ENCODE assay signal across 17 mouse cellular contexts in genomic region chr15:89000367-89000766, GRCm38 (mm10). TPM values are rescaled to one million over a fixed set of nuclear protein-coding genes. Genes with fewer than 3 reads are reported as not detected.
ATAC-seq and TF ChIP-seq lines count a peak whose summit lies in the region.
"Had no signal": no experiment of that assay in that cellular context is flagged by ENCODE, and none has a peak within 500 bp of the region (broad histone marks: within the 10 kb centered on the region; RNA-seq: fewer than 3 reads in every experiment).

No protein-coding gene starts in this region.

- no peaks in the 10 kb centered on the region for H3K36me3 ChIP-seq in myocyte (ENCODE audit: control insufficient read depth, insufficient read depth)
- H3K36me3 ChIP-seq: G1E had no signal

- H3K4me2 ChIP-seq in myocyte (ENCODE audit: low read depth) = no peak overlapping the region

- no peaks in the 10 kb centered on the region for H3K79me2 ChIP-seq in myocyte (ENCODE audit: control insufficient read depth, insufficient read depth)

- H3K4me3 ChIP-seq in myocyte = no peak overlapping the region

- TF ChIP-seq POLR2A in myocyte (IDR thresholded peaks at IDR 0.05; ENCODE audit: insufficient read length, low read depth) = no peak

- H3K27me3 ChIP-seq in myocyte (ENCODE audit: control insufficient read depth, insufficient read depth, insufficient read length) = peaks cover 57% of the 10 kb centered on the region

- ATAC-seq in erythroblast, adult 5-6 weeks (replicated peaks; ENCODE audit: low FRiP score, poor library complexity, severe bottlenecking) = no peak
- ATAC-seq: activated CD4-positive, CD25-positive, alpha-beta regulatory T cell, adult 4 months; CD4-positive, CD25-positive, alpha-beta regulatory T cell, adult 4 months; Patski had no signal

- H3ac ChIP-seq in myocyte (ENCODE audit: control insufficient read depth, insufficient read length) = no peak overlapping the region

TF ChIP-seq in myocyte, 11 proteins besides CTCF, POLR2A, EP300 and RAD21:
- no peak for TF ChIP-seq TCF12 (IDR thresholded peaks at IDR 0.05; ENCODE audit: insufficient read depth, poor library complexity, severe bottlenecking)
- no peak for TF ChIP-seq MAX (IDR thresholded peaks at IDR 0.05; ENCODE audit: low read depth)
- peak in 2 of 3 experiments; percentile 57 to 66 for TF ChIP-seq MYOD1 (IDR thresholded peaks at IDR 0.05; ENCODE audit: control insufficient read depth in 1 of 3, insufficient read length in 2 of 3, low read depth in 2 of 3)
- no peak for TF ChIP-seq USF1 (IDR thresholded peaks at IDR 0.05; ENCODE audit: low read depth)
- TF ChIP-seq MYOG (IDR thresholded peaks at IDR 0.05; ENCODE audit: control insufficient read depth in 1 of 3, insufficient read depth in 1 of 3, insufficient read length in 2 of 3, low read depth in 2 of 3) = peak in 2 of 3 experiments; percentile 54
- no peak for TF ChIP-seq CEBPB (IDR thresholded peaks at IDR 0.05; ENCODE audit: insufficient read depth, poor library complexity, severe bottlenecking)
- TF ChIP-seq TCF3 (IDR thresholded peaks at IDR 0.05; ENCODE audit: insufficient read length, low read depth) = no peak
- TF ChIP-seq POLR2AphosphoS2 (IDR thresholded peaks at IDR 0.05; ENCODE audit: insufficient read length, low read depth) = no peak
- no peak for TF ChIP-seq E2F4 (IDR thresholded peaks at IDR 0.05; ENCODE audit: insufficient read depth)
- no peak for TF ChIP-seq REST (IDR thresholded peaks at IDR 0.05; ENCODE audit: insufficient read depth, insufficient read length)
- no peak for TF ChIP-seq SRF (IDR thresholded peaks at IDR 0.05; ENCODE audit: control insufficient read depth, insufficient read length, low read depth)

RNA-seq across cellular contexts. Expression of gene Mov10l1, which starts 17.7 kb away (rescaled TPM):
- not detected for polyA plus RNA-seq in myocyte (2012; fragmentation: generic; extraction: Trizol)
- total RNA-seq in erythroblast, adult 5-6 weeks (2015; ENCODE audit: low replicate concordance) = not detected in 2 replicates
- not detected in 2 replicates for total RNA-seq in erythroblast, adult 5-6 weeks (2017; ENCODE audit: low replicate concordance)
- total RNA-seq: adrenal gland, adult 18-20 months; adrenal gland, adult 2 months; adrenal gland, adult 8-10 months; adrenal gland, postnatal 10 days; adrenal gland, postnatal 14 days; adrenal gland, postnatal 25 days; adrenal gland, postnatal 36 days; CH12.LX; G1E; MEL had no signal
- polyA plus RNA-seq: activated CD4-positive, CD25-positive, alpha-beta regulatory T cell, adult 4 months; adrenal gland, adult 2 months; brain, embryonic 14.5 days; C2C12; CD4-positive, CD25-positive, alpha-beta regulatory T cell, adult 4 months; G1E; Patski had no signal

RNA-seq across cellular contexts. Expression of gene Mlc1, which starts 21.6 kb away (rescaled TPM):
- polyA plus RNA-seq in myocyte (2012; fragmentation: generic; extraction: Trizol) = not detected
- not detected in 2 replicates for total RNA-seq in erythroblast, adult 5-6 weeks (2015; ENCODE audit: low replicate concordance)
- total RNA-seq in erythroblast, adult 5-6 weeks (2017; ENCODE audit: low replicate concordance) = not detected in 2 replicates
- total RNA-seq: adrenal gland, adult 18-20 months; adrenal gland, adult 2 months; adrenal gland, postnatal 14 days; adrenal gland, postnatal 25 days; adrenal gland, postnatal 36 days; CH12.LX; MEL had no signal
- polyA plus RNA-seq: activated CD4-positive, CD25-positive, alpha-beta regulatory T cell, adult 4 months; adrenal gland, adult 2 months; CD4-positive, CD25-positive, alpha-beta regulatory T cell, adult 4 months; G1E had no signal

RNA-seq across cellular contexts. Expression of gene Ttll8, which starts 46.1 kb away (rescaled TPM):
- not detected for polyA plus RNA-seq in myocyte (2012; fragmentation: generic; extraction: Trizol)
- total RNA-seq in erythroblast, adult 5-6 weeks (2015; ENCODE audit: low replicate concordance) = not detected in 2 replicates
- not detected in 2 replicates for total RNA-seq in erythroblast, adult 5-6 weeks (2017; ENCODE audit: low replicate concordance)
- total RNA-seq: adrenal gland, adult 8-10 months; adrenal gland, postnatal 10 days; adrenal gland, postnatal 14 days; adrenal gland, postnatal 25 days; CH12.LX; MEL had no signal
- polyA plus RNA-seq: activated CD4-positive, CD25-positive, alpha-beta regulatory T cell, adult 4 months; adrenal gland, adult 2 months; C2C12; CD4-positive, CD25-positive, alpha-beta regulatory T cell, adult 4 months; G1E had no signal

RNA-seq across cellular contexts. Expression of gene Panx2, which starts 59.2 kb away (rescaled TPM):
- not detected for polyA plus RNA-seq in myocyte (2012; fragmentation: generic; extraction: Trizol)
- total RNA-seq in erythroblast, adult 5-6 weeks (2015; ENCODE audit: low replicate concordance) = not detected in 2 replicates
- total RNA-seq in erythroblast, adult 5-6 weeks (2017; ENCODE audit: low replicate concordance) = not detected in 2 replicates
- total RNA-seq: CH12.LX, MEL had no signal
- polyA plus RNA-seq: activated CD4-positive, CD25-positive, alpha-beta regulatory T cell, adult 4 months; C2C12; CD4-positive, CD25-positive, alpha-beta regulatory T cell, adult 4 months had no signal
